Mouse (Mus musculus) gastrocnemius, postnatal 4 days (tissue): ENCODE measurements at regions not wholly inside any gene's neighbourhood (a gene's known extent, or its start where the extent isn't known, plus 50 kb on each side); places are given as distances from the start of the nearest gene placed in this dataset.

Source experiments
- DNase-seq, 2 experiments: peaks; one replicate each; pipeline ENCODE4 v3.0.0; 2021 to 2022; ENCODE audit warnings: low spot score in 2 of 2, mixed read lengths in 2 of 2

DNA sequence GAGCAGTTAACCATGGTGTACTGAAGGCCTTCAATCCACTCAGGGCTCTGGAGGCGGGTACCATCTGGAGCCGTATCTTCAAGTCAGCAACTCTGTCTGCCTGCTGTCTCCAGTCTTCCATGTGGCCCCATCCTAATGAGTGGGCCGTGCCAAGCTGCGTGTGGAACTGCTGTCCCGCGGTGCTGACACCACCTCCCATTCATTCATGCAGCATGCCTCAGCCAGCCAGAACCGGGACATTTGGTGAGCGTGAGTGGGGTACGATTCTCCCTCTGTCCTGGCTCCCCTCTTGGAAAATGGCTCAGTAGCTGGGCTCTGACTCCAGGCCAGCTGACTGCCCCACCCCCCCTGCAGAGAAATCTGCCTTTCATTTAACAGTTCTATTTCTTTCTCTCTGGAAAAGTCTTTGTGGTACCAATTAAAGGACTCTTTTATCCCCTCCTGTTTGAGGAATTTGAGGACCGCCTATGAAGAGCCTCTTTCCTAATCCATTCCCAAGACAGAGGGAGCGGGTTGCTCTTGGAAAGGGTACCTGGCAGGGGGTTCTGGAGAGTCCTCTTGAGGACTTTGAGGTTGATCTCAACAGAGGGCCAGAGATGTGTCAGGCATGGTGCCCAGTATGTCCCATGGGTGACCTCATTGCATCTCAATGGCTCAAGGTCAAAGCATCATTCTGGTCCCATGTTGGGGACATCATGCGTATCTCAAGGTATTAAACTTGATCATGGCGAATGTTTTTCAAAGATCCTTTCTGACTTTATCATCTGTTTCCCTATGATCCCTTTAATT lies 55.5 kb upstream of the Brd7 start:
- no peak for DNase-seq

DNA sequence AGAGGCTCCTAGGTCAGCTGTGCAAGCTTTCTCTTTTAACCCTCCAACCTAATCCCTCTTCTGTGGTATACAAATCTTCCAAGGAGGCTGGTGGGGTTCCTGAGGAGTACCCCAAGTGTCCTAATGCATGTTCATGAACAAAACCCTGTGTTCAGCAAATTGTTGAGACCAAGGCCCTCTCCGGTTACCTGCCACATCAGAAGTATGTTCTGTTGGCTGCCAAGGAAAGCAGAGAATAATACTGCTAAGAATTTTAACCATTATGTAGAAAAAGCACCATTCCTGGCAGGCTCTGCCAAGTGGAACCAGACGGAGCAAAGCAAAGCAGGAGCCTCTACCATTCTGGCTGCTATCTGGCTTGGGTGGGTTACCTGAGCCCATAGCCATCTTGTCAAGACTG lies 61.3 kb upstream of the Brd7 start:
- no peak for DNase-seq

DNA sequence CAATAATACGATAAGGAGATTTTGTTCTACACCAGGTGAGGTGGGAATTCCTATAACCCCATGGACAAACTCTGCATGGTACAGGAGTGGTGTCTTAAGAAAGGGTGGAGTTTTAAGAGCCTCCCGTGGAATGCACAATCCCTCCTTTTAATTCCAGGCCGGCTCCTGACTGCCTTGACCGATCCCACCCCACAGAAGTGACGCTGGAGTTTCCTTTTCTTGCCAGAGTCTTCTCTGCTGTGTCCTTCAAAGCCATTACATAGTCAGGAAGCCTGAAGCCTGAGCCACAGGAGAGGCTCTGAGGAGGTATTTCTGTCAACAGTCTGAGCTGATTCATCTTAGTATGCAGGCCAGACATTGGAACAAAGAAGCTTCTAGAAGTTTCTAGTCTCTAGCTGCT lies 66.6 kb upstream of the Brd7 start:
- no peak for DNase-seq

DNA sequence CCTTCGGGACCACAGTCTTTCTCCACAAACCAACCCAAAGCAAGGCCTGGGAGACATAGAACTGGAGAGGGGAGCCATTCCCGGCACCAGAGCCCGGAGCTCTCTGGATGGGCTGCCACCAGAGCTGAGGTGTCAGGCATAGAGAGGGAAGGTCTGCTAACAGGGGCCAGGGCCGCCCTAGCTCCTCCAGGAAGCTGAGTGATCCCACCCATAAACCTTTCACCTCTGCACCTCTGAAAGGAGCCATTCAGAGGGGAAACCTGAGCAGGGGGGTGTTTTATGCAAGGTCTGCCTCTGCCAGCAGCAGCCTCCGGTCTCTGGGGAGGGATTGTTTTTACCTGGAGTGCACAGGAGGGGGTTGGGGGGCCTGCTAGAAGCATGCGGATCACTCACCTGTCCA lies 69.4 kb upstream of the Brd7 start:
- no peak for DNase-seq

DNA sequence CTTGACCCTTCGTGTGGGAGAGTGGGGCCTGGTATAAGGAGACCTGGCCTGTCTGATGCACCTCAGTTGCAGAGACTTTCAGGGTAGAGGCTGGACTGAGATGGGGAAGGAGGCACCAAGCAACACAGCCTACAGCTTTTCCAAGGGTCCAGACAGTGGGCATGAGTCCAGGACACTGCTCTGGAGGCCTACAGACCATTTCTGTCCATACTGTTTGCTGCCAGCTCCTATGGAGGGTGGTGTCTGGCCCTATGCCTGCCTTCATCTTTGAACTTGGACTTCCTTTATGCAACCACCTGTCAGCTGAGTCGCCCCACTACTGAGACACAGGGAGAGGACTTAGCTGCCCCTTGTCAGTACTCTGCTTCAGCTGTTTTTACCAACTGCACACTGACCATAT lies 73.7 kb upstream of the Brd7 start:
- DNase-seq = no peak

DNA sequence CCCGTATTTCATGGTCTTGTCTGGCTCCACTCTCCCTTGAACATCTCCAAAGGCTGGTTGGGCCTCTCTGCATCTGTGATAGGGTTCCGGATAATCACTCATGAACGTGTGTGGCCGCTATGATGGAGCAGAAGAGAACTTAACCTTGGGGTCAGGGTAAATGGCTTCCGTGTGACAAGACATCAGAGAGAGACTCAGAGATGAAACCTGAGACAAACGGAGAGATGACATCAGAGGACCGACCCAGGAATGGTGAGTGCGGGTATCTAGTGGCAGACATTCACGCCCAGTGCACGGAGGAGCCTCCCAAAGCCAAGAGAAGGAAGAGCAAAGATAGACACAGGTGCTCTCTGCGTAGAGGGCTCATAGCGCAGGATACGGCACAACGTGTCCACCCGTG lies 78.2 kb upstream of the Brd7 start:
- DNase-seq = no peak

DNA sequence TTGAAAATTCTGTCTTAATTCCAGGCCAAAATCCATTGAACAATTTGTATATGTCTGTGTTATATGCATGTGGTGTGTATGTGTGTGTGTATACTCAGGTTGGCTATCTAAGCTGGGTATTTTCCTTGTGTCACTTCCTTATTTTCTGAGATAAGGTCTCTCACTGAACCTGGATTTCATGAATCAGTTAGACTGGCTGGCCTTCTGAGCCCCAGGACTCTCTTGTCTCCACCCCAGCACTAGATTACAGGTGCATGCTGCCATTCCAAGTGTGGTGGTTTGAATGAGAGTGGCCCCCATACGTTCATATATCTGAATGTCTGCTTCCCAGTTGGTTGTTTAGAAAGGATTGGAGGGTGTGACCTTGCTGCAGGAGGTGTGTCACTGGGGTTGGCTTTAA lies 77.8 kb upstream of the Nkd1 start:
- DNase-seq = no peak

DNA sequence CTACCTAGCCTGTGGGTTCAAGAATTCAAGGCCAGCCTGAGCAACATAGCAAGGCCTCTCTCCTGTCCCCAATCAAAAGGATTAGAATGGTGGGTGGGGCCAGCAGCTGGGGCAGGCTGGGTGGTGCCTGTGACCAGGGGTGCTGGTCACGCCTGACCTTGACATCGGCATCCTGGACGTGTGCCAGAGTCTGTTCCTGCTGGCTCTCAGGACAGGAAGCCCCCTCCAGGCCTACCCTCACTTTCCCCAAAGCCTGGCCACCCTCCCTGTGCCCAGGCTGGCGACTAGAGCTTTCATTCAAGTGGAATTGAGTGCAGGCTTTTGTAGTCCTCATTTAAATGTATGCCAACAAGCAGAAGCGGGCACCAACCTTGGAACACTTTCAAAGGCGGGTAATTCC lies 73.7 kb upstream of the Nkd1 start:
- no peak for DNase-seq

DNA sequence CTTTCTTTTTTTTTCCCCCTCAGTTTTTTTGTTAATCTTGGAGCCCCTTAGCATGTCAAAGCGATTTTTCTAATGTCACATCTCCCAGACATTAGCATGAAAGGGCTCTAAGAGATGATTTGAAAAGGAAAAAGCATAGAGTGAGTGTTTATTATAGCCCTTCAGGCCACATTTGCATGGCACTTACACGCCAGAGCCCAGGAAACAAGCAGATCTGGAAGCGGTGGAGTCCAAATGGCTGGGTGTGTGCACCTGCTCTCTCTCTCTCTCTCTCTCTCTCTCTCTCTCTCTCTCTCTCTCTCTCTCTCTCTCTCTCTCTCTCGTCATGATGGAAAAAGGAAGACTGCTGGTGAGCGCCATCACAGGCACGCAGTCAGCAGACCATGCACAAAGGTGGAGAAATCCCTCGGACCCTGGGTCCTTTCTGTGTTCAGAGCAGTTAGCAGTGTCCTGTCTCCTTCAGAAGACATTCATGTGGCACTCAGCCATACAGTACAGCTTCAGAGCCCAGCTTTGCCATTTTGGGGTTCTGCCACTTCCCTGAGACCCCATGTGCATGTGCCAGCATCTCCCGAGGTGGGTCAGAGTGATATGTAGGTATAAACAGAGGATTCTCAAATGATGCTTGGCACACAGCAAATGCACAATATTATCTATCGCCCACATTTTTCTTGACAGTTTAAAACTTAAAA lies 73.2 kb upstream of the Nkd1 start:
- DNase-seq = no peak

DNA sequence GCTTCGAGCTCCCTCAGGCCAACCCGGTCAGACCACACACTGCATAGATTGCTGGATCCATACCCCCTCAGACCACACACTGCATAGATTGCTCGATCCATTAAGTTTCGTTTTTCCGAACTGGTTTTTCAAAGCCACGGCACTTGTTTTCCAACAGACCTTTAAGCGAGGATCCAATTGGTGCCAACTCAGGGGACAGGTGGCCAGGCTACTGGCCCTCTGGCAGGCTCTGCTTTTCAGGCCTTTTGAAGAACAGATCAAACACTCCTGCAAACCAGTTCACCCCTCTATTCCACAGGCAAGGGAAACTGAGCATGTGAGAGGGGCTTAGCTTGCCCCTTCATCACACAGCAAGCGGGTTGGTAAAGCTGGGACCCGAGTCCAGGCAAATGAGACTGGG lies 72.2 kb upstream of the Nkd1 start:
- no peak for DNase-seq

DNA sequence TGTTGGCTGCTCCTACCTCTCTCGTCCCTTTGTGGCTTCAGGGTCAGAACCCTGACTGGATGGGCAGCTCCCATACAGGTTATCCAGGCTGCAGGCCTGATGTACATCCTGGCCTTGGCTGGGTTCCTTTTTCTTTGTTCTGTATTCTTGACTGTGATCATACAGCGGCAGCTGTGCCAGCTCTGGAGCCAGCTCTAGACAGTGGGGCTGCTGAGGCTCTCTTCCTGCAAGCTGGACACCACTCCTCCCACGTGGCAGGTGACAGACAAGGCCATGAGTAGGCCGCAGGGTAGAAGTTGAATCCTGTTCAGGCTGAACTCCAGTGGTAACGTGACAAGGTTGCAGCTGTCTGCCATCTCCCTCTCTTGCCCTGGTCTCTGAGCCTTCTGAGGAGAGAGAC lies 71.6 kb upstream of the Nkd1 start:
- DNase-seq = no peak

DNA sequence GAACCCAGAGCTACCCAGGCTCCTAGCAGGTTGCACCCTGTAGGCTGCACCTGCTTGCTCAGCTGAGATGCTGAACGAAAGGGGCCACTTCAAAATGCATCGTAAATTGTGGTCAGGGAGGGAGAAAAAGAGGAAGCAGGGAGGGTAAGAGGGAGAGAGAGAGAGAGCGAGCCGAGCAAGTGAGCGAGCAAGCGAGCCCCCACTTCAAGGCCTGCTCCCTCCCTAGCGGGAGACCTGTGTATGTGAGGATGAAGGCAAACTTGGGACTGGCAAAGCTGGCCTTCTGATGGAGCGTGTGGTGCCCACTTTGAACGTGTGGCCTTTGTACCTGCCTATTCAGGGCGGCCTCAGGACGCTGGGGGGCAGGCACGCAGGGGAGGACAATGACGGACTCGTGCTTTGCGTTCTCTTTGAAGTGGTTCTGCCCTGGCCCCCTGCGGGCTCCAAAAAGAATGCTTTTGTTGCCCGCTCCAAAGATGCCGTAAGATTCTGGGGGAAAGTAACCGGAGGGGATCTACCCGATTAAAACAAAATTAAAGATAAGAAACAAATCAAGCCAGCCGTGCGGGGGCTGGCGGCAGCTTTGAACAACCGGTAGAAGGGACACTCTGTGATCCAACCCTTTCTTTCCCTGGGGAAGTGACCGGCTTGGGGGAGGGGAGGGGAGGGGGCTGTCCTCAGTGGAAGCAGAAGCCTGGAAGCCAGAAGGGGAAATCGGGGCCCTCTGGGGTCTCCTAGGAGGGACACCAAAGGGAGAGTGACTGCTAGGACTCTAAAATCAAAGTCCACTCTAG lies 70.1 kb upstream of the Nkd1 start:
- no peak for DNase-seq

DNA sequence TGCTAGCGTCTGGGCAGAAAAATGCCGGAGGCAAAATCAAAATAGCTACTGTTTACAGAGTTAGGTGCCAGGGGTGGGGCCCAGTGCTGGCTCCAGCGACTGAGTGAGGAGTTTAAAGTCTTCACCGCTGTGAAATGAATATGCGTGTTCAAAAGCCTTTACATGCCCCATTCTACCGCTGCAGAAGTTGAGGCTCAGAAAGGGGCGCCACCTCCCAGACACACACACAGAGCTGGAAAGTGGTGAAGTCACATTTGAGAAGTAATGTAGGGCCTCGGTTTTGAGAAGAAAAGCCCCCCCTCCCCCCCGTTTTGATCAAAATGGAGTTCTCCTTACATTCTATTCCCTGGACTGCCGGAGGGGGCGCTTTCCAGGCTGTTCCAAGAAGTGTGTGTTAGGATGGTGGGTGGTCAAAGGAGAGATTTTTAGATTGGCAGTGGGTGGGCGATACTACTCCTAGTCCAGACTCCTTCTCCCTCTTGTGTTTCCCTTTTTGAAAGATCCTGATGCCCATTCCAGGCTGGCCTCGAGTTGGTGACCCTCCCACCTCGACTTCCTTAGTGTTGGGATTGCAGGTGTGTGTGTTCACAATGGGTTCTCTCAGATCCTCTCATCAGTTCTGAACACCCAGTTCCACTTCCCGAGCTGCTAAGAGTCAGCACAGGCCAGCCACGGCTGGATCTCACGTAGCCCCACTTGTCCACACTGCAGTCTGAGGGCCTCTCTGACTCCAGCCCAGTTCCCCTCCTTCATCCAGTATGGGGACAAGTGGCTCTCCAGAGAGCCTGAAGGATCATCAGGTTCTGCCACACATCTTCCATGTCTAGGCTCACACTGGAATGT lies 69.3 kb upstream of the Nkd1 start:
- no peak for DNase-seq

DNA sequence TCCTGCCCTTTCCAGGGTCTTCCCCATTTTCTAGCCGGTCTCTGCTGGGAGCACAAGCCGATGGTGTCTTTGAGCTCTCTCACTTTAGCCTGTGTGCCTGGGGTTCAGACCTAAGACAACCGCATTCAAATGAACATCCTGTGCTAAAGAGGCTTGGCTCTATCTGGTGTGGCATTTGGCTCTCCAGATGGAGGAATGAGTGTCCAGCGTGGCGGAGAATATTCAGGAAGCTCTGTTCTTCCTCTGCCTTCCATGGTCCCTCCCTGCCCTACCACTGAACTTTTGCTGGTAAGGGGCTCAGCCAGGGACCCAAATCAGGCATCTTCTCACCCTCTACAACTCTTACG lies 68.7 kb upstream of the Nkd1 start:
- no peak for DNase-seq

DNA sequence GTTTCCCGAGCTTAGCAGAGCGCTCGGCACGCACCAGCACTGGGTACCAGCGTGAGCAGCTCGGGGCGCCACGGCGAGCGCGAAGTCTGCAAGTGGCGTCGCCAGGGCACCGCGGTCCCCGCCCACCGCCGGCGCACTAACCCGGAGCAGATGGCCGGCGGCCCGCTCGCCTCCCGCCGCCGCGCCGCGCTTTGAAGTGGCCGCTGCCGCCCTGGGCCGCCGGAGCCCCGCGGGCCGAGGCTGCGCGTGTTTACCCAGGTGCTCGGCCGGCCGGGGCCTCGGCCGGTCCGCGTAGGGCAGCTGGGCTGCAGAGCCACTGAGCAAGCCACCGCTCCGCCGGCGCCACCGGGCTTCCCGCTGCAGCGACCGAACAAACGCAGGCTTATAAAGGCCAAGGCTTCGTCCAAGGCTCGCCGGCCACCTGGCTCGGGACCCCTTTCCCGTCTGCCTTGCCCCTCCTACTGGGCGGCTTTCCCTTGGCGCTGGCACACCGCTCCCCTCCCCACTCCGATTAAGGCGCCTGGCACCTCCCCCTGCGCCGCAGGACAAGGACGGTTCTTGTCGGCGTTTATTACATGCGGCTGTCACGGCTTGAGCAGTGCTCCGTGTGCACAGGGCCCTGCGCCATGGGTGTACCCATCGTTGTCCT lies 67.0 kb upstream of the Nkd1 start:
- peak in 1 of 2 experiments; percentile 53 for DNase-seq

DNA sequence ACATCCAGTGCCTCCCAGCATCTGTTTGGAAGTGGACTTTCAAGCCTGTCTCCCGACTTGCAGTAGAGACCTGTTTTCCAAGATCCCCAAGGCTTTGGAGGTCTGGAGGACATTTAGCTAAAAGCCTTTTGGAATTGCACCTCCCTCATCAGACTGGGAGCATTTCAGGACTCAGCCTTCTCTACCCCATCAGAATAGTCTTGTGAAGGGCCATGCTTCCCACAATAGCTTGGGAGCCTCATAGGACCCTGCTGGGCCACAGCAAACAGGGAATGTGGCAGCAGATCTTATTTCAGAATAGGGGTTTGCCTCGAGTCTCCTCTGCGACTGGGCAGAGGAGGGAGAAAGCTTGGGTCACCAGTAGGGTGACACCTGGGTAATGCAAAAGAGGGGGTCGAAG lies 66.2 kb upstream of the Nkd1 start:
- no peak for DNase-seq

DNA sequence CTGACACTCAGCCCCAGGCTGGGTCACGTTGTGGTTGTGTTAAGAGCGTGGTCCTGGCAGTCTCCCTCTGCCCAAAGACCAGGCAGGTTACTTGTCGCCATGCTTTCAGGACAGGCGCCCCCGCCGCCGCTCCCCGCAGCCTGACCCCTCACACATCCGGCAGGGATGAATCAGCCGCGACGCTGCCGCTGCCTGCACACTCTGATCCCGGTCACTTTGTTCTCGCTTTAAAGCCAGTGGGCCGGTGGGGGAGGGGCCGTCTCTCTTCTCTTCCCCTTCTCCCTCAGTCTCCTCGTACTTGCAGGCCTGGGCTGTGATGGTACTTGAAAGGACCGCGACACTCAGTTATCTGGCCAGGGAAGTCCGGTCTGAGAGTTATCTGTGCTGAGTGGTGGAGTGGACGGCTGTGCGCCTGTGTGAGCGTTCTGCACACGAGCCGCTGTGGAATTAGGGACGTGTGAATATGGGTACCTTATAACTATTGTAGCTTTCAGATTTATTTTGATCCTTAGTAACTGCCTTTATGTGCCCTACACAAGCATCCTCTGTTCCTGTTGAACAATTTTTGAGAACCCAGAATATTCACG lies 65.6 kb upstream of the Nkd1 start:
- no peak for DNase-seq

DNA sequence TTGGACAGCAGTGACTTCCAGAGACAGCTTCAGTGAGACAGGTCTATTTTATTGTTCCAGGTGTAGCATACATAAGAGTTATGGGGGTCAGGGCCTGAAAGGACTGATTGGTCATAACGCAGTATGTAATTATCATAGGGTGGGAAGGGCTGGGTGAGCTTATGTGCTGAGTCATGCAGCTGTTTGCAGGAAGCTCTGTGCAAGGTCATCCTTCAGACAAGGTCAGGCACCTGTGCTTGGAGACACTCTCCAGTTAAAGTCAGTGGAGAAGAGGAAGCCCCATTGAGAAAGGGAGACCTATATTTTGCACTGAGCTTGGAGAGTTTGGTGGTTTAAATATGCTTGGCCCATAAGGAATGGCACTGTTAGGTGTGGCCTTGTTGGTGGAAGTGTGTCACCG lies 62.0 kb upstream of the Nkd1 start:
- DNase-seq = no peak

DNA sequence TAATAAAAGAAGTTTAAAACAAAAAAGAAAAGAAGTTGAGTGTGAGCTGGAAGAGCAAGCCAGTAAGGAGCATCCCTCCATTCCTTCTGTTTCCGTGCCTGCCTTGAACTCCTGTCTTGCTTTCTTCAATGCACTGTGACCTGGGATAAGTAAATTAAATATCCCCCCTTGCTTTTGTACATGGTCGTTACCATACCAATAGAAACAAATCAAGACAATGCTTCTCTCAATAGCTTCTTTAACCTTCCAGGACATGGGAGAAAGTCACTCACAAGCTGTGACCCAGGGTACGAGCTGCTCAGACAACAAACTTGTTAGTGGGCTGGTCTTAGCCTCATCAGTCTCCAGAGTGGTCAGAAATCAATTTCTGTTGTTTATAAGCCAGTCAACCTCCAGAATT lies 53.4 kb upstream of the Nkd1 start:
- no peak for DNase-seq

DNA sequence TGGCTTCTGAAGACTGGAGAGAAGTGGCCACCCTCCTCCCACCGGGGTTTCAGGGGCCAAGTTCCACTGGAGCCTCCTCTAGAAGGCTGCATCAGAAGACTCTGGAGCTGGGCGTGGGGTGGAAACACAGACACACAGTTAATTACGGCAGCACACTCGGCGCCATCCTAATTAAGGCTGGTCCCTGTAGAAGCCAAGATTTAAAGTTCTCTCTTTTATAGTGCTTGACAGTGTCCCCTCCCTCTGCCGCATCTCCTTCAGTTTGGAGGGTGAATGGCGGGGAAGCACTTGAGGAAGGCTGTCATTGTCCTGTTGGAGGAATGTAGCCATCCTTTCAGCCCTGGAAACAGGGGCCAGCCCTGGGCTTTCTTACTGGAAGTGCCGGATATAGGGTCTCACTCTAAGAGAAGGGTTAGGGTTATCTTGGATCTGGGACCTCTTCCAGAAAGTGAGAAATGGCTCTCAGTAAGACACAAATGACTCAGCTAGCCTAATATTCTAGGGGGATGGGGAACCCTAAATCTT lies 50.2 kb upstream of the Nkd1 start:
- no peak for DNase-seq
